ENCODE assay signal across 8 mouse cellular contexts in the genomic region with DNA sequence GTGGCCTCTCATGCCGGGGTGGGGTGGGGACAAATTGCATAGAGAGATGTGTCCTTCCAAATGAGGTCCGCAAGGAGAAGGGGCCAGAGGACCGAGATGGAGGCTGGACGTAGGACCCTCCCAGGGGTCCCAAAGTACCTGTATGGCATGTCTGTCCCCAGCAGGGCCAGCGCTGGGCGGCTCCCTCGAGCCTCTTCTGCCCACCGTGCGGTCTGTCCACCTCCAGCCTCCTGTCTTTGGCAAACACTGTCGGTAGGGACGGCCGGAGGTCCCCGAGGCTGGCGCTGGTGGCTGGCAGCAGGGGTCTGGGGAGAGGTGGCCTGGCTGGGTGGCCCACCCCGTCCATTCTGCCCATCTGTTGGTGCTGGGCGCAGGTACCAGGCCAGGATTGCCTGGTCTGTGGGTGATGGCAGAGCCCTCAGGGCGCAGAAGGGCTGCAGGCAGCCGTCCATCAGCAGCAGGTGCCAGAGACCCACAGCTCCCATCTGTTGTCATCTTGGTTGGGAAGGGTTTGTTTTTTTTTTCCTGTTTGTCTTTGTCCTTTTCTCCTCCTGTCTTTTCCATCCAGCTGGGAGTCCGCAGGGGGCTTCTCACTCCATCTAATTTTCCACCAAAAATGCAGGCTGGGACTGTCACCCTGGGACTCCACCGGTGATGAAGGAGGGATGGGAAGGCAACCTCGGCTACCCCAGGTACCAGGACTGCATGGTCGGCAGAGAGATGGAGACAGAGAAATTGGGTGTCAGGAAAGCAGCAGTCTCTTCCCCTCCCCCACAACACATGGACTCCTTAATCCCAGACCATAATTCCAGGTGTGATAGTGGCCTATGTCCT. TPM values are rescaled to one million over a fixed set of nuclear protein-coding genes. Genes with fewer than 3 reads are reported as not detected.
A peak's percentile ranks its signal among the peaks of the same experiment; 100 is the strongest.
DNase-seq lines count a peak whose midpoint lies in the region; ATAC-seq lines count a peak whose summit lies in the region.

No protein-coding gene starts in this region.

- DNase-seq in kidney, postnatal 10 days, result peak; percentile 33
- no peak for DNase-seq in kidney, adult 9 months
- peak; percentile 94 for DNase-seq in cerebellum, adult 9-10 months
- DNase-seq in right cerebral cortex, postnatal 4 days, result no peak

- H3K4me3 ChIP-seq in hindbrain, embryonic 13.5 days, result no peak overlapping the region
- no peak overlapping the region for H3K4me3 ChIP-seq in midbrain, embryonic 16.5 days (ENCODE audit: low read depth, low read length)

- H3K9ac ChIP-seq in hindbrain, embryonic 13.5 days, result peak overlapping the region; percentile 56
- H3K9ac ChIP-seq in midbrain, embryonic 16.5 days (ENCODE audit: low read depth, low read length), result 0 out of 2 replicates have a peak overlapping the region, but pooled peaks have one; percentile 41

- H3K9me3 ChIP-seq in hindbrain, embryonic 13.5 days, result no peaks in the 10 kb centered on the region
- no peaks in the 10 kb centered on the region for H3K9me3 ChIP-seq in midbrain, embryonic 16.5 days (replicated peaks; ENCODE audit: control insufficient read depth, low read length, poor library complexity, severe bottlenecking)

- H3K27me3 ChIP-seq in hindbrain, embryonic 13.5 days, result peaks cover 13% of the 10 kb centered on the region; the same call in 1 of the 2 replicates
- no peaks in the 10 kb centered on the region for H3K27me3 ChIP-seq in midbrain, embryonic 16.5 days (ENCODE audit: control insufficient read depth, insufficient read depth, low read depth, low read length)

- peak overlapping the region; percentile 92 for H3K27ac ChIP-seq in hindbrain, embryonic 13.5 days
- H3K27ac ChIP-seq in midbrain, embryonic 16.5 days (ENCODE audit: low read length), result no peak overlapping the region

- H3K4me1 ChIP-seq in hindbrain, embryonic 13.5 days (replicated peaks), result peaks cover 80% of the 10 kb centered on the region
- peaks cover 22% of the 10 kb centered on the region for H3K4me1 ChIP-seq in midbrain, embryonic 16.5 days (ENCODE audit: control insufficient read depth, insufficient read depth, low read length)

- H3K36me3 ChIP-seq in hindbrain, embryonic 13.5 days, result peaks cover 42% of the 10 kb centered on the region
- peaks cover 23% of the 10 kb centered on the region for H3K36me3 ChIP-seq in midbrain, embryonic 16.5 days (ENCODE audit: control insufficient read depth, insufficient read depth, low read length)

- WGBS in hindbrain, embryonic 13.5 days, result 39% methylated on average over 22 of the region's 22 CpGs
- 48% methylated on average over 22 of the region's 22 CpGs for WGBS in midbrain, embryonic 16.5 days

- ATAC-seq in hindbrain, embryonic 13.5 days (ENCODE audit: low FRiP score), result no peak
- no peak for ATAC-seq in midbrain, embryonic 16.5 days
- no peak for ATAC-seq in erythroid progenitor cell, adult 5-6 weeks (replicated peaks; ENCODE audit: low FRiP score, poor library complexity, severe bottlenecking)
- ATAC-seq in CD4-positive, CD25-positive, alpha-beta regulatory T cell, adult 4 months, result no peak

- H3K4me2 ChIP-seq in hindbrain, embryonic 13.5 days, result peak overlapping the region; percentile 32; the same call in 1 of the 2 replicates
- H3K4me2 ChIP-seq in midbrain, embryonic 16.5 days (ENCODE audit: low read length), result peak overlapping the region; percentile 28; the same call in 1 of the 2 replicates

RNA-seq across cellular contexts. Expression of a gene that starts 7.7 kb away (rescaled TPM):
- polyA plus RNA-seq in hindbrain, embryonic 13.5 days (2015; fragmentation: Nextera tagmentation; extraction: Ambion mirVana), result 1.8 TPM in 2 replicates
- 1.2 and 1.4 TPM in 2 replicates for polyA plus RNA-seq in midbrain, embryonic 16.5 days (2015; fragmentation: Nextera tagmentation; extraction: Ambion mirVana)
- 5.4 and 7.5 TPM in 2 replicates for total RNA-seq in erythroid progenitor cell, adult 5-6 weeks (2015; ENCODE audit: low replicate concordance)
- total RNA-seq in erythroid progenitor cell, adult 5-6 weeks (2017; ENCODE audit: low replicate concordance), result 4.2 TPM in 1 of 2 replicates, not detected in the other
- 10 to 100 TPM in 1 of 2 experiments, 1 to 10 TPM in 1; 9.0 to 10.8 TPM for polyA plus RNA-seq in CD4-positive, CD25-positive, alpha-beta regulatory T cell, adult 4 months (2017; shearing (Covaris generic))

RNA-seq across cellular contexts. Expression of a gene that starts 11.8 kb away (rescaled TPM):
- polyA plus RNA-seq in hindbrain, embryonic 13.5 days (2015; fragmentation: Nextera tagmentation; extraction: Ambion mirVana), result 2.0 and 2.3 TPM in 2 replicates
- 2.3 and 3.3 TPM in 2 replicates for polyA plus RNA-seq in midbrain, embryonic 16.5 days (2015; fragmentation: Nextera tagmentation; extraction: Ambion mirVana)
- not detected in 2 replicates for total RNA-seq in erythroid progenitor cell, adult 5-6 weeks (2015; ENCODE audit: low replicate concordance)
- total RNA-seq in erythroid progenitor cell, adult 5-6 weeks (2017; ENCODE audit: low replicate concordance), result not detected in 2 replicates
- 1 to 10 TPM in 1 of 2 experiments, under 1 TPM in 1; 0.71 to 2.3 TPM for polyA plus RNA-seq in CD4-positive, CD25-positive, alpha-beta regulatory T cell, adult 4 months (2017; shearing (Covaris generic))

RNA-seq across cellular contexts. Expression of a gene that starts 16.3 kb away (rescaled TPM):
- 6.5 and 8.1 TPM in 2 replicates for polyA plus RNA-seq in hindbrain, embryonic 13.5 days (2015; fragmentation: Nextera tagmentation; extraction: Ambion mirVana)
- polyA plus RNA-seq in midbrain, embryonic 16.5 days (2015; fragmentation: Nextera tagmentation; extraction: Ambion mirVana), result 6.1 and 8.2 TPM in 2 replicates
- 2.1 and 4.3 TPM in 2 replicates for total RNA-seq in erythroid progenitor cell, adult 5-6 weeks (2015; ENCODE audit: low replicate concordance)
- total RNA-seq in erythroid progenitor cell, adult 5-6 weeks (2017; ENCODE audit: low replicate concordance), result not detected in 2 replicates
- 1 to 10 TPM; 2.2 to 3.7 TPM for polyA plus RNA-seq in CD4-positive, CD25-positive, alpha-beta regulatory T cell, adult 4 months (2017; shearing (Covaris generic))

RNA-seq across cellular contexts. Expression of a gene that starts 16.4 kb away (rescaled TPM):
- 72.1 and 74.8 TPM in 2 replicates for polyA plus RNA-seq in hindbrain, embryonic 13.5 days (2015; fragmentation: Nextera tagmentation; extraction: Ambion mirVana)
- polyA plus RNA-seq in midbrain, embryonic 16.5 days (2015; fragmentation: Nextera tagmentation; extraction: Ambion mirVana), result 77.5 and 86.2 TPM in 2 replicates
- total RNA-seq in erythroid progenitor cell, adult 5-6 weeks (2015; ENCODE audit: low replicate concordance), result 8.8 TPM in 1 of 2 replicates, not detected in the other
- 4.0 and 17.2 TPM in 2 replicates for total RNA-seq in erythroid progenitor cell, adult 5-6 weeks (2017; ENCODE audit: low replicate concordance)
- polyA plus RNA-seq in CD4-positive, CD25-positive, alpha-beta regulatory T cell, adult 4 months (2017; shearing (Covaris generic)), result 10 to 100 TPM in 1 of 2 experiments, 1 to 10 TPM in 1; 9.4 to 13.9 TPM

RNA-seq across cellular contexts. Expression of a gene that starts 22.3 kb away (rescaled TPM):
- polyA plus RNA-seq in hindbrain, embryonic 13.5 days (2015; fragmentation: Nextera tagmentation; extraction: Ambion mirVana), result 121 and 126 TPM in 2 replicates
- polyA plus RNA-seq in midbrain, embryonic 16.5 days (2015; fragmentation: Nextera tagmentation; extraction: Ambion mirVana), result 145 and 146 TPM in 2 replicates
- 235 and 246 TPM in 2 replicates for total RNA-seq in erythroid progenitor cell, adult 5-6 weeks (2015; ENCODE audit: low replicate concordance)
- total RNA-seq in erythroid progenitor cell, adult 5-6 weeks (2017; ENCODE audit: low replicate concordance), result 247 and 266 TPM in 2 replicates
- 10 to 100 TPM; 12.3 to 16.4 TPM for polyA plus RNA-seq in CD4-positive, CD25-positive, alpha-beta regulatory T cell, adult 4 months (2017; shearing (Covaris generic))

Comparison
In these comparisons a context has a peak if more than half of its experiments do, and no peak if none do; other contexts are left out.
1. DNase-seq: peak in kidney, postnatal 10 days (single experiment) and cerebellum, adult 9-10 months (single experiment); none in kidney, adult 9 months (single experiment) and right cerebral cortex, postnatal 4 days (single experiment).